Mouse (Mus musculus) thymus, postnatal 10 days (tissue): ENCODE results near the gene Zfp410.
"Not testable (repeated sequence)": the region's sequence is repeated elsewhere in the genome, so short reads cannot be mapped to it uniquely, and the experiment has no call there.

Source experiments
- DNase-seq, 2 experiments: peaks; one replicate each; pipeline ENCODE4 v3.0.0; 2021; ENCODE audit warnings: low spot score in 2 of 2

The Zfp410 gene

DNA sequence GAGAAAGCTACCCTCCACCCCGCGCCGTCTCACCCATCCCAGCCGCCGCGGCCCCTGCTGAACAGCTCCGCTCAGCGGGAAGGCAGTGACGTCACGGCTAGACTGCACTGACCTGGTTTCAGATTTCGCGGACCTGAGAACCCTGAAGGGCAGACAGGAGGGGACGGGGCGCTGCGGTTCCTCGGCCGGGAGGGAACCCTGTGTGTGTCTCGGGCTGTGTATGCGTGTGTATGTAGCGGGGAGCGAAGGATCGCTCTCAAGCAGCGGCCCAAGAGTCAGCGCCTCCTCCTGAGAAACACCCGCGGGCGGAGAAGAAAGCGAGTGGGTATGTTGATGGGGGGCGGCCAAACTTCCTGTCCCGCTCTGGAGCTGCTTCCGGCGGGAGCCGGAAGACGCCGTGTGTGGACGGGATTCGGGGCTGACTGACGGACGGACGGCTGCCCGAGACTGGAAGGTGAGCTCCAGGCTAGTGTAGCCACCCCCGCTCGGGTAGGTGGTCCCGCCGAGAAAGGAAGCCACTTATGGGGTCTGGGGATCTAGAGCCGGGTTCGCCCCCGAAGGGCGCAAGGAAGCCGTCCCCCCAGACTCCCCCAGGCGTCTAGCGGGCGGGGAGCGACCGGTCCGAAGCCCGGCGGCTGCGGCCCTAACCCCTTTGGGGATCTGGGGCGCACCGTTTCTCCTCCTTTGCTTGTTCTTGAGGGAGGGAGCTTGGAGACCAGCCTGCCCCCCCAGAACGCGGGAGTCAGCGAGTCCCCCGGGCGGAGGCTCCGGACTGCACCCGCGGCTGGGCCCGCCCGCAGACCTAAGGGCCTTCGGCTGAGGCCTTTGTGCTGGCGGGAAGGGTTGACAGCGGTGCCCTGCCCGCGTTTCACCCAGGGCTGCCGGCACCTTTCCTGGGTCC is at the start of gene Zfp410:
Gene Zfp410, plus strand, starts transcription at position 132 of the 901 bp plus-strand sequence.
- DNase-seq = peak; percentile 71 to 81

DNA sequence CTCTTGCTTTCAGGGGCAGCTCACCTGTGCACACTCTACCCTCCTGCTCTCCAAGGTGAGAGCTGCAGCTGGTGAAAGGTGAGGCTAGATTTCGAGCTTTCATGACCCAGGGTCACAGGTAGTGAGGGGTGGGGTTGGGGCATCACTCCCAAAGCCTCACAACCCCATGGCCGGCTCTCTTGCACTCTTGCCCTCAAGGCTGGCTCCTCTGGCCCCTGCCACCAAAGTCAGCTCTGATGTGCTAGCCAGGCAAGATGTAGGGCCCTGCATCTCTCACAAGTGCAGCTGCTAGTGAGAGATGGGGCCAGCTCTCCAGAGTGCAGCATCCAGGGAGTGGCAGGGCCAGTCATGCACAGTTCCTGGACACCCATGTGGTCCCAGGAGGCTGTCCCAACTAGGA is 49.4 kb upstream of the Zfp410 start:
- DNase-seq = no peak

DNA sequence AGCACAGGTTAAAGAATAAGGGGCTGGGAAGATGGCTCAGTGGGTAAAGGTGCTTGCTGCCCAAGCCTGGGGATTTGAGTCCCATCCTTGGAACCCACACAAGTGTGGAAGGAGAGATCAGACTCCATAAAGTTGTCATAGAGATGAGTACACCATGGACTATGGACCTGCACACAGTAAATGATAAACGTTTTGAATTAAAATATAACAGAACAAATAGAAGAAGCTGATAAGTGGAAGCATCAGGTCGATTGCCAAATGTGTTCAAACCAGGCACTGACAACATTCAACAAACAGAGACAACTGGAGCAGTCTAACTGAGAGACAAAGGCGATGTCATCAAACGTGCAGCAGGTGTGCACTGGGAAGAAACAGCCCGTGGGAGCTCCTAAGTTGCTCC is 43.3 kb upstream of the Zfp410 start:
- no peak for DNase-seq

DNA sequence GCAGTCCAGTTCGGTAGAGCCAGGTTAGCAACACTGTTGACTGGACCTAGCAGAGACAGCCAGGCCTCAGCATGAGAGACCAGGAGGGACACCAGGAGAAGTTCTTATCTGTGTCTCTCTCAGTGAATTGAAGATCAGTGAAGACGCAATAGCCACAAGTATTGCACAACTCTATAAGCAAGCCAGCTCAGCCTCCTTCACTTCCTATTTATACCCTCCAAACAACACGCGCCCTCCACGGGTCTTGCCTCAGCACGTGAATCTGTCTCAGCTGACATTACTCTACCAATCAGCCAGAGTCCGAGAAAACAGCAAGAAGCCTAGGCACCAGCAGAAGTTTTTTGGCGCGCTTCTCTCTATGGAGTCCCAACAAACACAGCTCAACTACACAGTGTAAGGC is 41.4 kb upstream of the Zfp410 start:
- no peak for DNase-seq

DNA sequence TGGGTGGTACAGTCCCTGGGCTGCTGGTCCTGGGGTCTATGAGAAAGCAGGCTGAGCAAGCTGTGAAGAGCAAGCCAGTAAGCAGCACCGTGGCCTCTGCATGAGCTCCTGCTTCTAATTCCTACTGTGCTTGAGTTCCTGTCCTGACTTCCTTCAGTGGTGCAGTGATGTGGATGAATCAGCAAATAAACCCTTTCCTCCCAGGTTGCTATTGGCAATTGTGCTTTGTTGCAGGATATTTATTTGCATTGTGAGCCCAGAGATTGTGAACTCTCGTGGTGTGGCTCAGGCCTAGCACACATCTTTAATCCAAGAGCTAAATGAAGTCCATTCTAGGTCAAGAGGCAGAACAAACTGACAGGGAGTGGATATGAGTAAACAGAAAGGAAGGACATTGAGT is 40.4 kb upstream of the Zfp410 start:
- no peak for DNase-seq

DNA sequence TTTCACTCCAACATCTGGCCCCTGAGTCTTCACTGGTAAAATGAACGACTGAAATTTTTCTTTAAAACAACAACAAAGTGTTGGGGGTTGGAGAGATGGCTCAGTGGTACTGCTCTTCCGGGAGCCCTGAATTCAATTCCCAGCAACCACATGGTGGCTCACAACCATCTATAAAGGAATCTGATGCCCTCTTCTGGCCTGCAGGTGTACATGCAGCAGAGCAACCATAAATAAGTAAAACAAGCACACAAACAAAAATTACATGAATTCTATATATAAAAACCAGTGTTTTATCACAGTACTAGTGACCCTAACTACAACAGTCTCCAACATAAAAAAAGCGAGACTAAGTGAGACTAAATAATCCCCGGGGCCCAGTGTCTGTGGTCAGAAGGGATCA is 39.9 kb upstream of the Zfp410 start:
- DNase-seq = no peak

DNA sequence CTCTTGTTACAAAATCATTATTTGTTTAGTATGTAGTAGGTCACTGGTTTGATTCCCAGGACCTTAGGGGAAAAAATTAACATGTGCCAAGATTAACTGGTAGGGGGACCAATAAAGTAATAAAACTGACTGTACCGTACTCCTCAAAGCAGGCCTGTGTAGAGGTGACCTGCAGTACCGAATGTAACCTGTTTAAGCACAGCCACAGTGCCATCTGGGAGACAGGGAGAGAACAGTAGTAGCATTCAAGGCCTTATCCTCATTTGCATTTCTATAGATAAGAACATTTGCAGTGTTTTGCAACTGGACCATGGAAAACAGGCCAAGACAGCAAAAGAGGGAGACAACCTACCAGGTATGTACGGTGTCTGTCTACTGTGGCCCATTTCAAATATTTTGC is 38.8 kb upstream of the Zfp410 start:
- no peak for DNase-seq

DNA sequence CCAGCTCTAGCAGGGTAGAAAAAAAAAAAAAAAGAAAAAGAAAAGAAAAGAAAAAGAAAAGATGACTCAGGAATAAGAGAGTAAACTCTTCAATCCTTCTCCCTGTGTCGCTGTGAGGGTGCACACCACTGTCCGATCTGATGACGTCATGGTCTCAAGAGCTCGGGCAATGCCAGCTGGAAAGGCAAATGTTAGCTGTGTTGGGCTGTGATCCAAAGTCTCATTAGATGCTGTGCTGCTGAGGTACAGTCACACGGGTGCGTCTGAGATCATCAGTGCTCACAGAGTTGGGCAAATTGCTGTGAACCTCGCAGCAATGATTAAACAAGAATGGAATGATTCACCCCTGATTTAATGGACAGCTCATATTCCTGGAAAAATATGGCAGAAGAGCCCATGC is 37.8 kb upstream of the Zfp410 start:
- DNase-seq = no peak

DNA sequence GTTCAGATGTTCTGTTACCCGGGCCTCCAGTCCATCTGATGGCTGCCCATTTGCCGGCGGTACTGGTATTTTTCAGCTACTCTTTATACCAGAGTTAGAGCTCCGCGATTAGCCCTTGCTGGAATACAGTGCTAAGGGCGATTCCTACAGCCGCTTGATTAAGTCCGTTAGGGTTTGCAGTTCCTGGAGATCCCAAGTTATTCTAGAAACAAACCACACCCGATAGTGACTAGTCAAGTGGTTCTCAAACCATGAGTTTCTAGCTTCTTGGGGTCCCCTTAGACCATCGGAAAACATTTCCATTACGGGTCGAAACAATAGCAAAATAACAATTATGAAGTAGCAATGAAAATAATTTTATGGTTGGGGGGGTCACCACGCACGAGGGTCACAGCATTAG is 32.3 kb upstream of the Zfp410 start:
- no peak for DNase-seq

DNA sequence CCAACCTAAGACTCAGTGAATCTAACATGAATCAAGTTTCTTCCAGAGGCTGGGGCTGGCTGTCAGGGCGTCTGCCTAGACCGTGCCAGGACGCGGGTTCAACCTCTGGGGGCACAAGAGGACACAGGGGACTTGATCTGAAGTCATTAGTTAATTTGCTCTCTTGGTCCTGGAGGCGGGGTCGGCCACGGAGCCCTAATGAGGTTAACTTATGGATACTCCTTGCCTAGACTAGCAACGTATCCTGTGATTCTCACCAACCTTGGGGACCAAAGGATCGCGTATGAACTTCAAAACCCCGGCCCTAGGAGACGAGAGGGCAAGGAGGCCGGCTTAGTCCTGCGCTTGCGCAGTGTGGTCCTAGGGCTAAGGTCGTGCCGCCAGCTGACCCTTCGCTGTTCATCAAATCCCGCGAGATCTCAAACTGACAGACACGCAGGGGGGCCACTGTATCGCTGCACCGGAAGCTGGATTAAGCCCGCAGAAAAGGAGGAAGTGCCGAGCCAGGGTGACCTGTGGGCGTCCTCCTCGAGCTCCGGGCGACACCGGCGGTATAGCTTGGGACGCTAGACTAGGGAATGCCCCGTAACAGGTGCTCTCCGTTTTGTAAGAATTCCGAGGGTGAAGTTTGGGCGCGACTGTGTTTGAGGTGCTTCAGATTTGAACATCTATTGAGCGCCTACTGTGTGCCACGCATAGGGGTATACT is 31.6 kb upstream of the Zfp410 start, which contains the start of gene Ptgr2:
Gene Ptgr2, plus strand, starts transcription at position 348 of the 708 bp plus-strand sequence.
- peak; percentile 90 to 91 for DNase-seq

DNA sequence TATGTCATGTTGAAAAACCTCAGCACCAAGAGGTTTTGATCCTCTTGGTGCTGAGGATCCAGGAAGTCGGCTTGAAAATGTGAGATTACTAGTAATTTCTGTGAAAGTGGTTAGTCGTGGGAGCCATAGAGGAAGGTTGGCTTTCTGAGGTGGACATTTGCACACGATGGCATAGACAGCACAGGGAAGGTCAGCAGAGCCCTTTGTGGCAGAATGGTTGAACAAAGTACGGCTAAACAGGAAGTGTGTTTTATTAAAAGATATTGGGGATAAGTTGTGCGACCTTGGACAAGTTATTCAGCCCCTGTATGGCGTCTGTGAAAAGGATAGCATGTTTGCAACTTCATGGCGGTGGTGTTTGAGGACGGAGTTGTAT is 31.1 kb upstream of the Zfp410 start:
- DNase-seq = no peak

DNA sequence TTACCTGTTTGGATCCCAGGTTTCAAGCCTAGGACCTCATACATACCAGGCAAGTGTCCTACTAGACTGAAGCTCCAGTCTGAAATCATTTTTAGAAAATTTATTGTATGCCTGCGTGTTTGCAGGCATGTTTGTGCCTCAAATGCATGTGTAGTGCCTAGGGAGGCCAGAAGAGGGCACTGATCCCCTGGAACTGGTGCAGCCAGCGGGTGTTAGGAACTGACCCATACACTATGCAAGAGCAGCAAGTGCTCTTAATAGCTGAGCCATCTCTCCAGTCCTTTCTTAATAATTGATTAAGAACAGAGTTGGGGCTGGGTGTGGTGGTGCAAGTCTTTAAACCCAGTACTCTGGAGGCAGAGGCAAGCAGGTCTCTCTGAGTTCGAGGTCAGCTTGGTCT is 28.2 kb upstream of the Zfp410 start:
- peak; percentile 14 to 52 for DNase-seq

DNA sequence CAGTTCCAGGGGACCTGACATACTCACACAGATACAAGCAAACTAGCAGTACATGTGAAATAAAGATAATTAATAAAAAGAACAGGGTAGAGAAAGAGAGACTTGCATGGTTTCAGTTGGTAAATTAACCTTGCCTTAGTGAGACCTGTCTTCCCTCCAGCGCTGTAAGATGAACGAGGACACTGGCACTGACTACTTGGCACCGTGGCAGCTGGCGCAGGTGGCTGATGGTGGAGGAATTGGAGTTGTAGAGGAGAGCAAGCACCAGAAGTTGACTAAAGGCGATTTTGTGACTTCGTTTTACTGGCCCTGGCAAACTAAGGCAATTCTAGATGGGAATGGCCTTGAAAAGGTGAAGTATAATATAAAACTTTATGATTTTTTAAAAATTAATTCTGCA is 18.8 kb upstream of the Zfp410 start:
- DNase-seq = no peak

DNA sequence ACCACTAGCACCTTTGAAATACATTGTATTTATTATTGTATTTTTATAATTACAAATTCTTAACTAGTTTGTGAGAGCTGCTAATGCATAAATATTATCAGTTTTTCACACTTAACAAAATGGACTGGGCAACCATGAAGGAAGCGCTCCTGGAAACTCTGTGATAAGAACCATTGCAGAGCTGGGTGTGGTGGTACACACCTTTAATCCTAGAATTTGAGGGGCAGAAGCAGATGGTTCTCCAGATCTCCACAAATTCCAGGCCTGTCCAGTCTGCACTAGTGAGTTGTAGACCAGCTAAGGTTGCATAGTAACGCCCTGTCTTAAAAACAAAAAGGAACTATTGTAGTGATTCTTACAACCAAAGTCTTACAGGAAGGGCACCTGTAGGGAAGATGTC is 17.4 kb upstream of the Zfp410 start:
- DNase-seq = no peak

DNA sequence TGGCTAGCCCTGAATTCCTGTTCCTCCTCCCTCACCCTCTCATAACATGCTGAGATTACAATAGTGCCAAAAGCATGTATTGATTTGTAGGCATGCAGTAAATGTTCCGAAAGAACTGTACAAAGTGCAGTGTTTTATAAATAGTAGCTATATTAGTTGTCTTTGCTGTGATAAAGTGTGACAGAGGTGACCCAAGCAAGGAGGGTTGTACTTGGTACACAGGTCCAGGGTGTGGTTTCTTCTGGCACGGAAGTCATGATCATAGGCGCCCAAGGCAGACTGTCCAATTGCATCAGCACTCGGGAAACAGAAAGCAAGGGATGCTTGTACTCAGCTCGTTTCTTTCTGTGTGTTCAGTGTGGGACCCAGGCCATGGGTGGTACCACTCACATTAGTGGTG is 12.6 kb upstream of the Zfp410 start:
- no peak for DNase-seq

DNA sequence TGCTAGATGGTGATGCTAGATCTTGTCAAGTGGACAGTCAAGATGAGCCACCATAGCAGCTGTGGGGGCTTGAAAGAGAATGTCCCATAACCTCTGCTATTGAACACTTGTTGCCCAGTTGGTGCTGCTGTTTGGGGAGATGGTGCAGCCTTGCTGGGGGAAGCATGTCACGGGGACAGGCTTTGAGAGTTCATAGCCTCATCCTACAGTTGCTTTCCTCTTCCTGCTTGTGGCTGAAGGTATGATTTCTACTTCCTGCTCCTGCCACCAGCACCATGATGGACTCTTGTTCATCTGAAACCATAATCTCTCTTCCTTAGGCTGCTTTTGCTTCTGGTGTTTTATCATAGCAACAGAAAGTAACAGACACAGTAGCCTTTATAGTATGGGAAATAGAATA is 12.1 kb upstream of the Zfp410 start:
- no peak for DNase-seq

DNA sequence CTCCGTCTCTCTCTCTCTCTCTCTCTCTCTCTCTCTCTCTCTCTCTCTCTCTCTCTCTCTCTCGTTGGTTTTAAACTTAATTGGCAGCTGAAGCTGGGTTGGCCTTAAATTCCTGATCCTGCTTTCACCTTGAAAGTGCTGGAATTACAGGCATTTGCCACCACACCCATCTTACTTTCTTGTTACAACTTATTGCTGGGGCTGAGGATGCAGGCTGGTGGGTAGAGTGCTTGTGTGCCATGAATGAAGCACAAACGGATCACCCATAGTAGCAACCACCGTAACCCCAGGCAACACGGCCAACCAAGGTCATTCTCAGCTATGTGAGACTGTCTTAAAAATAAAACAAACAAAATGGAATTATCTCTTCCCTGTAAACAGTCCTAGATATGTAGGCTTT is 5.3 kb upstream of the Zfp410 start:
- no peak for DNase-seq

DNA sequence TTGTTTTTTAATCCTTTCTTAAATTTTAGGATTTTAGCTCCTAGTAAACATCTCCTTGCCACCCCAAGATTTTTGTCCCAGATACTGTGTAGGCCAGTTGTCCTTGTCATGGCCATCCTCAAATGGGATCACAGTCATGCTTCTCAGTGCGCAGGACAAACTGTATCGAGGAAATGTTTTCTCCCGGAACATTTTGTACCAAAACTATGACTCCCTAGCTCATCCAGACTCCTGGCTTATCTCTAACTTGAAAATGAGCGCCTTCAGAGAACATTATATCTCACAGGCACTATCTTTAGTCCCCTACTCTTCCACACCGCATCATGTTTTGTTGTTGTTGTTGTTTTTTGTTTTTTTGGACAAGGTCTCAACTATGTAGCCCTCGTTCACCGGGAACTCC is 646 bp upstream of the Zfp410 start:
- no peak for DNase-seq

DNA sequence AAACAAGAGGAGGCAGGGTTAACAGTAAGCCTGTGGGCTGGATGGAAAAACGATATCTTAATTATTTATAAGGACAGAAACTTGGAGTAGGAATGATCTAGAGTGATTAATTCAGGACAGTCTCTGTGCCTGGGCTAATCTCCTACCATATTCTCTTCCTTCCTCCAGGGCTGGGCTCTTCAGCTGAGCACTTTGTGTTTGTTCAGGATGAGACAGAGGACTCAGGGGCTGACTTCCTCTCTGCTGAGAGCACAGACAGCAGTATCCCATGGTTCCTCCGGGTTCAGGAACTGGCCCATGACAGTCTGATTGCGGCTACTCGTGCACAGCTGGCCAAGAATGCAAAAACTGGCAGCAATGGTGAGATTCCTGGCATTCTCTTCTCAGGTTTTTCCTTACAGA is 10.5 kb downstream of the Zfp410 start:
- DNase-seq = no peak

DNA sequence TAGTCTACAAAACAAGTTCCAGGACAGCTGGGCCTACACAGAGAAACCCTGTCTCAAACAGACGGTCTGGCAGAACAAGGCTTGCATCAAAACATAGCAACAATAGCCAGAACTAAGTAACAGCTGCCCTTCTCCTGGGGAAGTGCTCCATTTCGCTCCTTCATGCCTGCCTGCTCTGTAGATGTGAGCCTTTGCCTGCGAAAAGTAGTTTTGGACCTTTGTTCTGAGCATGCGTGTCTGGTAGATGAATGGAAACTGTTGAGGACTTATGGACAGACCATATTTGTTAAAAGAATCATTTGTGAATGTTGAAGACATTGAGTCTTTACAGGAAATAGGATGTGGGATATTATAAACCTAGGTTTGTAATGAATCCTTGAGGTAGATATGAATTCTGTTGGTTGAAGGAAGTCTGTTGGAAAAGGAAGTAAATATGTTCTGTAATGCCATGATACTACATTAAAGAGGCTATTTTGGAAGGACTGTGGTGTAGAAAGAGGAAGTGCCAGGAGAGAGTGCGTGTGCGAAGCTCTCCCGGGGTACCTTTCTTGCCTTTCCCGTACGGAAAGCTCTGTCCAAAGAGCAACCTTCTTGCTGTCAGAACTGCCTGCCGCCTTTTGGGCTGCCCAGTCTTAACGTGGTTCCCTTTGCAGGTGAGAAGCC is 20.4 kb downstream of the Zfp410 start:
- no peak for DNase-seq

DNA sequence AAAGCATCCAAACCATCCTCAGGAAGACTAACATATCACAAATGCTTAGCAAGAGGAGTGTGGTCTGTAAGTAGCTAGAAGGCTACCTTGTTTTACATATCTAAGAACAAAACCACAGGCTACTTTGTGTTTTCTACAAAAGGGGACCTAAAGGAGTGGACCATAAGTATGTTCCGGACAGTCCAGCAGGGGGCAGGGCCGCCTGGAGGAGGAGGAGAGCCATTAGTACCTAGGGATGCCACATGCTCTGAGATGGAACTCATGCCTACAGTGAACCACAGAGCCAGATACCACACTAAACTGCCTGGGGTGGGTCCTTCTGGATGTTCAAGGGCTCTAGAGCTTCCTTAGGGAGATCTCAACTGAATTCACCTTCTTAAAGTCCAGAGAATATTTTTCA is 30.5 kb downstream of the Zfp410 start:
- no peak for DNase-seq

DNA sequence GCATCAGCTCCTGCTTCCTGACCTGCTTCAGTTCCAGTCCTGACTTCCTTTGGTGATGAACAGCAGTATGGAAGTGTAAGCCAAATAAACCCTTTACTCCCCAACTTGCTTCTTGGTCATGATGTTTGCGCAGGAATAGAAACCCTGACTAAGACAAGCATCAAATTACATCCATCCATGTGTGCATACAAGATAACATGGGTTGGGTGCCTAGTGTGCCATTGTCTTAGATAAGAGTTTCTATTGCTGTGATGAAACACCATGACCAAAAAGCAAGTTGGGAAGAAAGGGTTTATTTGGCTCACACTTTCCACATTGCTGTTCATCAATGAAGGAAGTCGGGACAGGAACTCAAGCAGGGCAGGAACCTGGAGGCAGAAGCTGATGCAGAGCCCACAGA is 42.0 kb downstream of the Zfp410 start:
- not testable (repeated sequence) for DNase-seq
